ENCODE assay signal across 12 mouse cellular contexts in genomic region chr19:24994900-24995299, GRCm38 (mm10). TPM values are rescaled to one million over a fixed set of nuclear protein-coding genes. Genes with fewer than 3 reads are reported as not detected.
DNase-seq lines count a peak whose midpoint lies in the region; ATAC-seq and TF ChIP-seq lines count a peak whose summit lies in the region.
"Had no signal": no experiment of that assay in that cellular context is flagged by ENCODE, and none has a peak within 500 bp of the region (broad histone marks: within the 10 kb centered on the region; RNA-seq: fewer than 3 reads in every experiment).

No protein-coding gene starts in this region.

- H3K4me3 ChIP-seq in heart, embryonic 12.5 days, result no peak overlapping the region
- H3K4me3 ChIP-seq in lung, postnatal 0 days (ENCODE audit: low read depth, low read length), result no peak overlapping the region
- no peak overlapping the region for H3K4me3 ChIP-seq in brown adipose tissue, adult 24 weeks (ENCODE audit: insufficient read depth, low read depth, low read length)

- H3K9ac ChIP-seq in heart, embryonic 12.5 days, result no peak overlapping the region
- H3K9ac ChIP-seq in lung, postnatal 0 days (replicated peaks; ENCODE audit: low read depth), result no peak overlapping the region

- peak overlapping the region; percentile 43; the same call in 1 of the 2 replicates for H3K27ac ChIP-seq in heart, embryonic 12.5 days (ENCODE audit: poor library complexity, severe bottlenecking)
- no peak overlapping the region for H3K27ac ChIP-seq in lung, postnatal 0 days (ENCODE audit: low read length)
- peak overlapping the region; percentile 20; the same call in 1 of the 2 replicates for H3K27ac ChIP-seq in brown adipose tissue, adult 24 weeks (replicated peaks; ENCODE audit: low read depth, low read length)

- H3K4me1 ChIP-seq in heart, embryonic 12.5 days (replicated peaks), result peaks cover 10% of the 10 kb centered on the region
- H3K4me1 ChIP-seq in lung, postnatal 0 days (ENCODE audit: insufficient read depth, low read depth, low read length), result peaks cover 4% of the 10 kb centered on the region; the same call in 1 of the 2 replicates
- no peaks in the 10 kb centered on the region; the same call in 1 of the 2 replicates for H3K4me1 ChIP-seq in brown adipose tissue, adult 24 weeks (ENCODE audit: control insufficient read depth, insufficient read depth, insufficient read length, low read length)

- DNase-seq in heart, adult 9 months (ENCODE audit: low spot score in 2 of 2), result no peak
- peak; percentile 68 for DNase-seq in lung, postnatal 0 days (ENCODE audit: low spot score)
- no peak for DNase-seq in lung, postnatal 25 days (ENCODE audit: low spot score)
- DNase-seq in lung, postnatal 4 days, result peak; percentile 38 to 39
- DNase-seq in urinary bladder, postnatal 36 days (ENCODE audit: low spot score in 2 of 2), result no peak
- no peak for DNase-seq in right cerebral cortex, adult 18-20 months
- DNase-seq: cerebellum, adult 9-11 months; layer of hippocampus, postnatal 36 days; liver had no signal

- TF ChIP-seq EP300 in lung, postnatal 0 days (IDR thresholded peaks at IDR 0.05), result no peak

- H3K36me3 ChIP-seq in heart, embryonic 12.5 days, result no peaks in the 10 kb centered on the region
- no peaks in the 10 kb centered on the region for H3K36me3 ChIP-seq in lung, postnatal 0 days (ENCODE audit: insufficient read depth, low read length)

- H3K4me2 ChIP-seq in heart, embryonic 12.5 days, result peak overlapping the region; percentile 26; the same call in 1 of the 2 replicates
- H3K4me2 ChIP-seq in lung, postnatal 0 days (replicated peaks; ENCODE audit: low read depth, low read length), result no peak overlapping the region

- TF ChIP-seq CTCF in lung, postnatal 0 days (IDR thresholded peaks at IDR 0.05), result no peak

- no peaks in the 10 kb centered on the region for H3K9me3 ChIP-seq in heart, embryonic 12.5 days (replicated peaks)
- no peaks in the 10 kb centered on the region for H3K9me3 ChIP-seq in lung, postnatal 0 days (ENCODE audit: low read length)

- H3K27me3 ChIP-seq in heart, embryonic 12.5 days (replicated peaks), result peaks cover 6% of the 10 kb centered on the region
- H3K27me3 ChIP-seq in lung, postnatal 0 days (replicated peaks; ENCODE audit: insufficient read depth, low read length), result no peaks in the 10 kb centered on the region

- 32% methylated on average over 8 of the region's 8 CpGs for WGBS in heart, embryonic 12.5 days
- 9% methylated on average over 8 of the region's 8 CpGs for WGBS in lung, postnatal 0 days

- ATAC-seq in heart, embryonic 12.5 days (ENCODE audit: insufficient number of reproducible peaks, low FRiP score), result no peak
- peak; percentile 25; the same call in 1 of the 2 replicates for ATAC-seq in lung, postnatal 0 days
- ATAC-seq: intestine, postnatal 0 days had no signal

RNA-seq across cellular contexts. Expression of gene Dock8, which starts 4.4 kb away (rescaled TPM):
- 3.2 TPM in 2 replicates for polyA plus RNA-seq in heart, embryonic 12.5 days (2016; fragmentation: Nextera tagmentation; extraction: Ambion mirVana)
- polyA plus RNA-seq in lung, postnatal 0 days (2015; fragmentation: Nextera tagmentation; extraction: Ambion mirVana), result 8.1 and 9.7 TPM in 2 replicates
- 29.0 and 42.3 TPM in 2 replicates for polyA plus RNA-seq in brown adipose tissue, adult 24 weeks (2012; ENCODE audit: insufficient read depth, insufficient read length, missing spikeins)

RNA-seq across cellular contexts. Expression of gene Cbwd1, which starts 33.5 kb away (rescaled TPM):
- polyA plus RNA-seq in heart, embryonic 12.5 days (2016; fragmentation: Nextera tagmentation; extraction: Ambion mirVana), result 15.7 and 18.5 TPM in 2 replicates
- 14.6 and 15.6 TPM in 2 replicates for polyA plus RNA-seq in lung, postnatal 0 days (2015; fragmentation: Nextera tagmentation; extraction: Ambion mirVana)
- 20.7 and 23.3 TPM in 2 replicates for polyA plus RNA-seq in brown adipose tissue, adult 24 weeks (2012; ENCODE audit: insufficient read depth, insufficient read length, missing spikeins)

Comparison
In these comparisons a context has a peak if more than half of its experiments do, and no peak if none do; other contexts are left out.
1. DNase-seq: peak in lung, postnatal 0 days (single experiment) and lung, postnatal 4 days (2 of 2); none in heart, adult 9 months (0 of 2), lung, postnatal 25 days (single experiment), urinary bladder, postnatal 36 days (0 of 2) and right cerebral cortex, adult 18-20 months (single experiment).